Mouse (Mus musculus) lung, postnatal 0 days (tissue): ENCODE data around the gene Dctn5.

Experiments
- CTCF ChIP-seq: IDR thresholded peaks from 2 replicates; pipeline ENCODE4 v1.5.1; 2016; ENCODE audit warnings: antibody characterized with exemption, mild to moderate bottlenecking
- EP300 ChIP-seq: IDR thresholded peaks from 2 replicates; pipeline ENCODE4 v1.6.1; 2016; ENCODE audit warnings: antibody characterized with exemption, mild to moderate bottlenecking, control low read depth

GRCm38 (mm10) chr7:122184569-122184968 lies 51.7 kb downstream of the Dctn5 start:
- no peak for TF ChIP-seq CTCF
- TF ChIP-seq EP300: no peak
